Mouse (Mus musculus) small intestine, adult 2 months (tissue): ENCODE results near the gene Sec23a. TPM values are rescaled to one million over a fixed set of nuclear protein-coding genes. Genes with fewer than 3 reads are reported as not detected.

Experiments used
- H3K27ac ChIP-seq: fragments of 200-500 bp; 2 replicates; pipeline ENCODE4 v1.5.1; 2012; ENCODE audit warnings: low read depth, low read length, control low read depth, inconsistent platforms; ENCODE audit not compliant: insufficient read depth
- H3K27me3 ChIP-seq: fragments of 200-500 bp; 2 replicates; pipeline ENCODE4 v1.6.1; 2012; ENCODE audit warnings: mild to moderate bottlenecking, moderate library complexity, low read length, inconsistent platforms; ENCODE audit not compliant: control insufficient read depth, insufficient read depth
- H3K36me3 ChIP-seq: fragments of 200-500 bp; 2 replicates; pipeline ENCODE4 v1.6.1; 2012; ENCODE audit warnings: mild to moderate bottlenecking, low read length, control low read depth, inconsistent platforms; ENCODE audit not compliant: control insufficient read depth, insufficient read depth
- H3K4me1 ChIP-seq: fragments of 200-500 bp; 2 replicates; pipeline ENCODE4 v1.6.1; 2012; ENCODE audit warnings: low read length, inconsistent platforms, mixed read lengths; ENCODE audit not compliant: control insufficient read depth, insufficient read depth, insufficient read length
- H3K4me3 ChIP-seq: fragments of 200-500 bp; 2 replicates; pipeline ENCODE4 v1.5.1; 2012; ENCODE audit warnings: low read depth, mild to moderate bottlenecking, control low read depth, inconsistent platforms, low read length, moderate library complexity
- CTCF ChIP-seq: fragments of 200-500 bp; IDR thresholded peaks from 2 replicates; pipeline ENCODE4 v1.5.1; 2012; ENCODE audit warnings: low read depth, mild to moderate bottlenecking, control low read depth, inconsistent platforms, low read length, moderate library complexity, mixed read lengths; ENCODE audit not compliant: insufficient replicate concordance, insufficient read length; ENCODE audit errors: extremely low read depth
- POLR2A ChIP-seq: fragments of 200-500 bp; IDR thresholded peaks from 2 replicates; pipeline ENCODE4 v1.6.1; 2012; ENCODE audit warnings: low read depth, mild to moderate bottlenecking, control low read depth, inconsistent platforms, low read length, moderate library complexity
- WGBS: fragments of 180-500 bp; shearing (Covaris S2); methylation state at CpG from one replicate; pipeline ENCODE4 v1.1.7; 2018; 5-methylcytosine and 5-hydroxymethylcytosine counted together
- polyA plus RNA-seq: library from polyadenylated mRNA; depleted of rRNA; stranded (reverse); fragments of >200 nt; gene quantifications from 2 replicates; pipeline ENCODE4 v1.2.3, GENCODE M21; 2012

The Sec23a gene
- polyA plus RNA-seq, 1 experiment: 26.3 TPM

GRCm38 (mm10) chr12:58976966-58977365 is 34.9 kb downstream of the Sec23a start:
- no peak overlapping the region for H3K27ac ChIP-seq
- peaks cover 59% of the 10 kb centered on the region for H3K36me3 ChIP-seq
- H3K27me3 ChIP-seq: no peaks in the 10 kb centered on the region
- WGBS: 83% methylated on average over 2 of the region's 2 CpGs
- no peak for TF ChIP-seq POLR2A
- no peak for TF ChIP-seq CTCF
- H3K4me1 ChIP-seq: no peaks in the 10 kb centered on the region
- no peak overlapping the region for H3K4me3 ChIP-seq

GRCm38 (mm10) chr12:58964583-58964982 is 47.2 kb downstream of the Sec23a start:
- TF ChIP-seq CTCF (peak; percentile 39; the same call in 1 of the 2 replicates), POLR2A (no peak)
- H3K27me3 ChIP-seq: no peaks in the 10 kb centered on the region
- peaks cover 2% of the 10 kb centered on the region; the same call in 1 of the 2 replicates for H3K4me1 ChIP-seq
- 74% methylated on average over 4 of the region's 4 CpGs for WGBS
- H3K27ac ChIP-seq: no peak overlapping the region
- H3K4me3 ChIP-seq: no peak overlapping the region
- H3K36me3 ChIP-seq: peaks cover 52% of the 10 kb centered on the region

- Histone ChIP-seq H3K36me3 (peaks cover 41% of the 10 kb centered on the region), H3K4me3 (no peak overlapping the region), H3K27ac (no peak overlapping the region), H3K4me1 (no peaks in the 10 kb centered on the region), H3K27me3 (no peaks in the 10 kb centered on the region)
- WGBS: 94% methylated on average over 1 of the region's 1 CpGs
- no peak for TF ChIP-seq POLR2A
- no peak for TF ChIP-seq CTCF
These were observed 51.0 kb downstream of the Sec23a start for GRCm38 (mm10) chr12:58960844-58961243.

GRCm38 (mm10) chr12:58956624-58957023 is 55.2 kb downstream of the Sec23a start:
- H3K27me3 ChIP-seq: no peaks in the 10 kb centered on the region
- no peaks in the 10 kb centered on the region for H3K4me1 ChIP-seq
- WGBS: 57% methylated on average over 7 of the region's 7 CpGs
- peaks cover 20% of the 10 kb centered on the region for H3K36me3 ChIP-seq
- no peak overlapping the region for H3K4me3 ChIP-seq
- TF ChIP-seq POLR2A (no peak), CTCF (no peak)
- no peak overlapping the region for H3K27ac ChIP-seq

GRCm38 (mm10) chr12:58956162-58956561 is 55.7 kb downstream of the Sec23a start:
- no peak overlapping the region for H3K4me3 ChIP-seq
- no peak overlapping the region for H3K27ac ChIP-seq
- H3K4me1 ChIP-seq: no peaks in the 10 kb centered on the region
- 50% methylated on average over 7 of the region's 7 CpGs for WGBS
- H3K27me3 ChIP-seq: no peaks in the 10 kb centered on the region
- TF ChIP-seq CTCF (no peak), POLR2A (no peak)
- H3K36me3 ChIP-seq: peaks cover 19% of the 10 kb centered on the region

GRCm38 (mm10) chr12:58947879-58948278 is 63.9 kb downstream of the Sec23a start:
- TF ChIP-seq POLR2A (no peak), CTCF (no peak)
- H3K27me3 ChIP-seq: peaks cover 7% of the 10 kb centered on the region; the same call in 1 of the 2 replicates
- no peaks in the 10 kb centered on the region for H3K36me3 ChIP-seq
- 82% methylated on average over 6 of the region's 6 CpGs for WGBS
- H3K4me3 ChIP-seq: no peak overlapping the region
- no peaks in the 10 kb centered on the region for H3K4me1 ChIP-seq
- no peak overlapping the region for H3K27ac ChIP-seq

GRCm38 (mm10) chr12:58947231-58947630 is 64.6 kb downstream of the Sec23a start:
- TF ChIP-seq CTCF (peak; percentile 84; the same call in 1 of the 2 replicates), POLR2A (no peak)
- Histone ChIP-seq H3K4me1 (no peaks in the 10 kb centered on the region), H3K27ac (no peak overlapping the region), H3K4me3 (no peak overlapping the region), H3K36me3 (no peaks in the 10 kb centered on the region), H3K27me3 (peaks cover 7% of the 10 kb centered on the region; the same call in 1 of the 2 replicates)
- WGBS: 21% methylated on average over 4 of the region's 4 CpGs

- Histone ChIP-seq H3K36me3 (no peaks in the 10 kb centered on the region), H3K4me3 (no peak overlapping the region), H3K27ac (no peak overlapping the region), H3K27me3 (peaks cover 10% of the 10 kb centered on the region; the same call in 1 of the 2 replicates), H3K4me1 (no peaks in the 10 kb centered on the region)
- 24% methylated on average over 4 of the region's 4 CpGs for WGBS
- no peak for TF ChIP-seq POLR2A
- TF ChIP-seq CTCF: no peak
These were observed 69.3 kb downstream of the Sec23a start for GRCm38 (mm10) chr12:58942544-58942943.
